Mouse (Mus musculus) kidney, adult 11 months (tissue): ENCODE results near the gene 4930579F01Rik.
A peak's percentile ranks its signal among the peaks of the same experiment; 100 is the strongest.

Experiments
- DNase-seq: peaks from one replicate; pipeline ENCODE4 v3.0.0; 2022

Gene 4930579F01Rik

GRCm38 (mm10) chr3:138215395-138215989 lies 21.9 kb upstream of the 4930579F01Rik start:
- no peak for DNase-seq

DNA sequence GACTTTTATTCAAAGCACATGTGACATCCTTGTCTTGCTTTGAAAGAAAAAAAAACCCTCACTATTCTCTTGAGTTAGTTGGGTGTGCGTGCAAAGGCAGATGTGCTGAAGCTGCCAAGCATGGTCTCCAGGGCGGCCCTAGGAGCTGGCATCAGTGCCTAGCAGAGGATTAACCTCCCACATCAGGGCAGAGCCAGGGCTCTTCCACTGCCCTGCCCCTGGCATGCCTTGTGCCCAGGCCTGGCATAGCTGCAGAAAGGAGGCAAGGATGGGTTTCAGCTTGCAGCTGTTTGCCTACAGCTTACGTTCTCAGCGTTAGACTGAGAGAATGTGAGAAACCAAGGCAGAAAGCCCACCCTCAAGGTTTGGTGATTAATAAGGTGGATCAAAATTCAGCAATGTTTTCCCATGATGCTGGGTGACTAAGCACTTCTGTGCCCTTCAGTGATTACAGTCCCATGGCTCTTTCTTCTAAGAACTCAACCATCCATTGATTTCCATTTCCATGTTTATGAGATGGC lies 18.9 kb upstream of the 4930579F01Rik start:
- no peak for DNase-seq

DNA sequence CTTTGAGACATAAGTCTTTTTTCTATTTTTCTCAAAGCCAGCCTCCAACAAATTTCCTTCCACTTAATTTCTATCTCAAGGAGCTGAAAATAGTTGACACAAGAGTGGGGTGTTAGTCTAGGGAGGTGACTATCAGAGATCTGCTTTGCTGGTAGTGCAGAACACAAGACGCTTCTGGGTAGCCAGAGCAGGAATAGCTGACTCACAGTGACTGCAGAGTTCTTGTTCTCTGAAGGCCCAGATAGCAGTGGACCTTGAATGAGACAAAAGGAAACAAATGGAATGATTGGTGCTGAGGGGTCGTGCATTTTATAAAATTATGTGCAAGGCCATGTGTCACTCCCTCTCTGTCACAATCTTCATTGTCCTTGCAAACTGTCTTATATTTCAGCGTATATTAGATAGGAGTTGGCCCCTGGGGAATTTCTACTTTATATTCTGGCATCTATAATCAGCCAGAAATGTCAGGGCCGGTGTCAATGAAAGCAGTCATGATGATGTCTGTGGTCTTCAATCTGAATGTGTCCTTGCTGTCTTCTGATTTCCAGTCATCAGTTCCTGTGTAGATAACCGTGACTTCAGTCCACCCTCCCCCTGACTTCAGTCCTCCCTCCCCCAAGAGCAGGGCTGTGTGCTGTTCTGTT lies 16.9 kb upstream of the 4930579F01Rik start:
- no peak for DNase-seq

DNA sequence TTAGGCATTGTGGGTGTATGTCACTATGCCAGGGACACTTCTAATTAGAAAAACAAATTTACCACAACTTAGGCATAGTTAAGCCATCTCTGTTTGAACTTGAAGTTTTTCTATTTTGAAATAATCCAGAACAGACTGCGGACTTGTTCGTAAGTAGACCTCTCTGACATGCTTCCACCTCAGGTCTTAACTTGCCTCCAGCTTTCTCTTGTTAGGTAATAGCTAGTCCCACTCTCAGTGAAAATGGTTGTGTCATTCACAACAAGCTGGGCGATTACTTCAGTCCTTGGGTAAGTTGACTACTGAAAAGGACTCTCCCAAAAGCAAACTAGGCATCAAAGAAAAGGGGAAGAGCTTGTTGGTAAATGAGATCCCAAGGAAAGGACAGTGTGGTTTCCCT lies 15.2 kb upstream of the 4930579F01Rik start:
- no peak for DNase-seq

- no peak for DNase-seq
Observed at GRCm38 (mm10) chr3:138198722-138199068, 5.1 kb upstream of the 4930579F01Rik start.

- peak; percentile 64 for DNase-seq
Observed at GRCm38 (mm10) chr3:138197973-138198721, 4.5 kb upstream of the 4930579F01Rik start.

DNA sequence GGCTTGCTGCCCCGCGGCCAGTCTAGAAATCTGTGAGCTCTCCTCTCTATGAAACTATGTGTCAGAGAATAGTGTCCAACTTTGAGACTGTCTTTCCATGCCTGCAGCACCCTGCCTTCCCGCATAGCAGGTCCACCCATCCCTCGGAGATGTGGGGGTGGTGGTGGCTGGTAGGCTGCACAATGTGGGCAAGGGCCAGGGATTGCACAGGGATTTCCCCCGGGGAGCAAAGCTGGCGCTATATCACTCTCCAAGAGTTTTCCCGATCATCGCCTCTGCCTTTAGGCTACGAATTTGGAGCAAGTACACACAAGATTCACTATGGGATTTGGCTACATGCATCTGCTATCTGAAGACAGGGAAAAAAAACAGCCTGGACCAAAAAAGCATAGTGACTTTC lies 3.9 kb upstream of the 4930579F01Rik start:
- no peak for DNase-seq

DNA sequence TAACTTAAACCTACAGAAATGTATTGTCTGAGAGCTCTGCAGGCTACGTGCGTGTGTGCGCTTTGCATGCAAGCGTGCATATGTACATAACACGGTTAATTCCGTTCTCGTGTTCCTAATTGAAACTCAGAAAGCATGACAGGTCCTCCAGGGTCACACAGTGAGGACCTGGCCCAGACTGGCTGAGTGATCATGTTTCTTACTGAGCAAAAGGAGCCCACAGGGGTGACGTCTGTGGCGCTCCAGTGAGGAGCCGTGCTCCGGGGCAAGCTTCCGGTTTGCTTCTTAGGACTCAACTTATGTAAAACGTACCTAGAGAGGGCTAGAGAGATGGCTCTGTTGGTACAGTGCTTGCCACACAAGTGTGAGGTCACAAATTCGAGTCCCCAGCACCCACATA lies 3.5 kb upstream of the 4930579F01Rik start:
- no peak for DNase-seq

- DNase-seq, result no peak
Observed at GRCm38 (mm10) chr3:138192260-138192659, 1.4 kb downstream of the 4930579F01Rik start.

DNA sequence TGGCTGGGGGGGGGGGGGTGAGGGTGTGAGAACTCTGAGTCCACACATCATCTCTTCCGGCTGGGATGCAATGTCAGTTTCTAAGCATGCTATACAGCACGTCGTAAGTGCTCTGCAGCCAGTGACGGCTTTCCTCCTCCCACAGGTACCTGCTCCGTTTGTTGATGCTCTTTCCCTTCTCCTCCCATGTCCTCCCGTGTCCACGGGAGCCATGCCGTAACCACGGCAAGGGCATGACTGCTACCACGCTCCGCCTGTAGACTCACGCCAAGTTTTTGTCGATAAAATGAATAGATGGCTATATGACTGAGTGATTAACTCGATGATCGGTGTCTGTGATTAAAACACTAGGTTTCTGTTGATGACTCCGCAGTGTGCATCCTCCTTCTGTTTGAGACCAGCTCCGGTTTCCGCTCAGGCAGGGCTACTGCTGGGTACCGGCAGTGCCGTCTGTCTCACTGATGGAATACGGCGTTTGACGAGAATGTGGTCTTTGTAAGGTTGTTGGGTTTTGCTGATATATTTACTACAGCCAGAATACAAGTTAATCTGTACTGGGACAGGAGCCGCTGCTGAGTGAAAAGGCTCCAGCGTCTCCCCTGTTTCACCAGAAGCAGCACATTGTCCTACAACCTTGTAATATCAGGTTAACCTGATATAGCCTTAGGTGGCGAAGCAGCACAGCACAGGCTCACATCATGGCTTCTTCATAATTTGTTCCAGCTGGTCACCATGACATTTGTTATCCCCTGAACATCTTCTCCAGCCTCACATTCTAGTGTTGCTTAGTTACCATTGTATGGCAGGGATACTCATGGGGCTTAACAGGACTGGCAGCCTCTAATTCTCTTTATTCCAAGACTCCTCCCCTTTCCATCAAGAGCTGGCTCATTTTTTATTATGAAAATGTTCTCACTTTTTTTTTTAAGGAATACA lies 7.4 kb downstream of the 4930579F01Rik start:
- no peak for DNase-seq

GRCm38 (mm10) chr3:138185290-138185689 lies 8.3 kb downstream of the 4930579F01Rik start:
- DNase-seq, result no peak

- DNase-seq, result no peak
Observed at GRCm38 (mm10) chr3:138183371-138183770, 10.3 kb downstream of the 4930579F01Rik start.

- DNase-seq, result no peak
Observed at GRCm38 (mm10) chr3:138182019-138182418, 11.6 kb downstream of the 4930579F01Rik start.

GRCm38 (mm10) chr3:138175551-138175950 lies 18.1 kb downstream of the 4930579F01Rik start:
- DNase-seq, result no peak

- no peak for DNase-seq
Observed at GRCm38 (mm10) chr3:138173291-138173690, 20.3 kb downstream of the 4930579F01Rik start.

DNA sequence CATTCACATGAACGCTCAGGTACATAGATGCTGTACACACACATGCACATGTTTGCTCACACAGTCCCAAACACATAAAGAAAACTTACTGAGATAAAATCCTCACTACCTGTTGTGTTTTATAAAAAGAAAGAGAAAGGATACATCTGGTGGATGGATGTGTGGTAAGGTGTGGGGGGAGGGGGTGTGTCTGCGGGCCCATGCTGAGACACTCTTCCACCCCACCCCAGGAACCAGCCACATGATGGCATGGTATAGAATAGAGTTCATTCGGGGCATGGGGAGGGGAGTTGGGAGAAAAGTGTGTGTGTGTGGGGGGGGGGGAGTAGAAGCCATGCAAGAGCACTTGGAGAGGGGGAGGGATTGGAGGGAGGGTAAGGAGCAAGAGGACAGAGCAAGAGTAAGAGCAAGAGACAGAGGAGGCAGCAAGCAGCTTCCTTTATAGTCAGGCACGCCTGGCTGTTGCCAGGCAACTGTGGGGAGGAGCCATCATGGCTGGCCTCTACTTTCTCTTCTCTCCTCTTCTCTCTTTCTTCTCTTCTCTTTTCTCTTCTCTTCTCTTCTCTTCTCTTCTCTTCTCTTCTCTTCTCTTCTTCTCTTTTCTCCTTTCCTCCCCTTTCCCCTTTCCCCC lies 31.0 kb downstream of the 4930579F01Rik start:
- no peak for DNase-seq

GRCm38 (mm10) chr3:138161623-138162022 lies 32.0 kb downstream of the 4930579F01Rik start:
- no peak for DNase-seq

- DNase-seq, result no peak
Observed at GRCm38 (mm10) chr3:138156651-138157050, 37.0 kb downstream of the 4930579F01Rik start.

DNA sequence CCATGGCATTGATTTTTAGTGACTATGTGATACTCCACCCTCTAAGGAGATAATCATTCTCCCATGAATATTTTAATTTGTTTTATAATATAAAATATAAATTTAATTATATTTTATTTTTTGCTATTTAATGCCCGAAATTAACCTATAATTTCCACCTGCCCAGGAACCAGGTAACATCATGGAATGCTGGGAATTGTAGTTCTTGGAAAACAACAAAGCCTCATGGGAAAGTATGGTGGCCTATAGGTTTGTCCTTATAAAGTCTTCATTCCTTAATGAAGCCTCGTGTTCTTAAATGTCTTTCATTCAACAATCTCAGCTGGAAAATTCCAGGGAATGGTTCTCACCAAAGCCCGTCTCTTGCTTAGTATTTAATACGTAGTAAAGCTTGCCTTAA lies 38.6 kb downstream of the 4930579F01Rik start:
- DNase-seq, result no peak

DNA sequence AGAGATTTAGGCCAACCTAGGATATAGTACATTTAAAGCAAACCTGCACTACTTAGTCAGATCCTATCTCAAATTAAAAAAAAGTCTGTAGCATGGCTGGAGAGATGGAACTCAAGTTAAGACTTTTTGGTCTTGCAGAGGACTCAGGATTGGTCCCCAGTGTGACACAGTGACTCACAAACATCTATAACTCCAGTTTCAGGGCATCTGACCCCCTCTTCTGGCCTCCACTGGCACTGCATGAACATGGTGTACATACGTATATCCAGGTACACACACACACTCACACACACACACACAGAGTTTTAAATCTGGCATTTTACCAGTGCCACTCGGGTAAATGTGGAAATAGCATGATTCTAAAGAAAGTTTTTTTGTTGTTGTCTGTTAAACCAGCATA lies 44.8 kb downstream of the 4930579F01Rik start:
- no peak for DNase-seq

DNA sequence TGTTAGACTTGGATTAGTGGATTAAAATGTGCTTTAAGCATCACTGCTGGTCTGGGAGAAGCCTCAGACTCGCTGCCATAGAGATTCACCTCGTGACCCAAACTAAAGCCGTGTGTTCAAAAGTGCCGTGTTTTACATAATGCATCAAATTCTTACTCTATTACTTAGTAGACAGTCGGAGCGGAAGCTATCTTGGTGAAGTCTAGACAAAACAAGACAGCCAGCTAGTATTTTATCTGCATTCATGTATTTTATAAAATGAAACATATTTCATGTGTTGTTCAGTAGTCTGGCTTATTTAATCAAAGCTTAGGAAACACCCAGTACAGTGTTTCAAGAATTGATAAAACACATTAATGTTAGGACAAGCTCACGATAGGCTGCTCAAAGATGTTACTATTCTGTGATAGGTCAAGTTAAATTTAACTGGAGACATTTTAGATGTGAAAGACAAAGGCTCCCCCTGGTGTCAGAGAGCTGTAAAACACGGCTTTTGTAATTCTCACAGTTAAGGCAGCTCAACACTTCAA lies 48.9 kb downstream of the 4930579F01Rik start, which contains the start of gene Mttp:
TSS of gene Mttp (minus strand) at position 327 of the 530 bp plus-strand sequence.
- DNase-seq, result peak; percentile 66

GRCm38 (mm10) chr3:138144060-138144641 lies 49.5 kb downstream of the 4930579F01Rik start:
- DNase-seq, result no peak
